Mouse (Mus musculus): ENCODE measurements around the gene Suclg1.
A peak's percentile ranks its signal among the peaks of the same experiment; 100 is the strongest.

Gene Suclg1

GRCm38 (mm10) chr6:73247452-73247851 lies 730 bp upstream of the Suclg1 start:
- ATAC-seq (ENCODE audit: insufficient number of reproducible peaks, low FRiP score, low TSS enrichment): no peak

GRCm38 (mm10) chr6:73249049-73249422 lies 854 bp downstream of the Suclg1 start:
- ATAC-seq (ENCODE audit: insufficient number of reproducible peaks, low FRiP score, low TSS enrichment): no peak

- no peak for ATAC-seq (ENCODE audit: insufficient number of reproducible peaks, low FRiP score, low TSS enrichment)
Observed at GRCm38 (mm10) chr6:73249851-73250250, 1.7 kb downstream of the Suclg1 start.

- ATAC-seq (ENCODE audit: insufficient number of reproducible peaks, low FRiP score, low TSS enrichment): no peak
Observed at GRCm38 (mm10) chr6:73251336-73251735, 3.2 kb downstream of the Suclg1 start.

GRCm38 (mm10) chr6:73252396-73252795 lies 4.2 kb downstream of the Suclg1 start:
- ATAC-seq (ENCODE audit: insufficient number of reproducible peaks, low FRiP score, low TSS enrichment): no peak

GRCm38 (mm10) chr6:73253006-73253405 lies 4.8 kb downstream of the Suclg1 start:
- ATAC-seq (ENCODE audit: insufficient number of reproducible peaks, low FRiP score, low TSS enrichment): no peak

GRCm38 (mm10) chr6:73253584-73253983 lies 5.4 kb downstream of the Suclg1 start:
- no peak for ATAC-seq (ENCODE audit: insufficient number of reproducible peaks, low FRiP score, low TSS enrichment)

- ATAC-seq (ENCODE audit: insufficient number of reproducible peaks, low FRiP score, low TSS enrichment): 0 out of 2 replicates have a peak, but pooled peaks have one; percentile 39
Observed at GRCm38 (mm10) chr6:73254307-73255228, 6.4 kb downstream of the Suclg1 start.

- no peak for ATAC-seq (ENCODE audit: insufficient number of reproducible peaks, low FRiP score, low TSS enrichment)
Observed at GRCm38 (mm10) chr6:73257068-73257467, 8.9 kb downstream of the Suclg1 start.

GRCm38 (mm10) chr6:73260110-73260509 lies 11.9 kb downstream of the Suclg1 start:
- 0 out of 2 replicates have a peak, but pooled peaks have one; percentile 9 for ATAC-seq (ENCODE audit: insufficient number of reproducible peaks, low FRiP score, low TSS enrichment)

- ATAC-seq (ENCODE audit: insufficient number of reproducible peaks, low FRiP score, low TSS enrichment): no peak
Observed at GRCm38 (mm10) chr6:73264801-73265200, 16.6 kb downstream of the Suclg1 start.

GRCm38 (mm10) chr6:73267738-73268311 lies 19.6 kb downstream of the Suclg1 start:
- ATAC-seq (ENCODE audit: insufficient number of reproducible peaks, low FRiP score, low TSS enrichment): no peak

- ATAC-seq (ENCODE audit: insufficient number of reproducible peaks, low FRiP score, low TSS enrichment): peak; percentile 53; the same call in 1 of the 2 replicates
Observed at GRCm38 (mm10) chr6:73269374-73269773, 21.2 kb downstream of the Suclg1 start.

GRCm38 (mm10) chr6:73271546-73272091 lies 23.4 kb downstream of the Suclg1 start:
- ATAC-seq (ENCODE audit: insufficient number of reproducible peaks, low FRiP score, low TSS enrichment): 0 out of 2 replicates have a peak, but pooled peaks have one; percentile 13

GRCm38 (mm10) chr6:73275002-73275401 lies 26.8 kb downstream of the Suclg1 start:
- no peak for ATAC-seq (ENCODE audit: insufficient number of reproducible peaks, low FRiP score, low TSS enrichment)

GRCm38 (mm10) chr6:73279681-73280080 lies 31.5 kb downstream of the Suclg1 start:
- no peak for ATAC-seq (ENCODE audit: insufficient number of reproducible peaks, low FRiP score, low TSS enrichment)

- no peak for ATAC-seq (ENCODE audit: insufficient number of reproducible peaks, low FRiP score, low TSS enrichment)
Observed at GRCm38 (mm10) chr6:73280546-73281115, 32.4 kb downstream of the Suclg1 start.

GRCm38 (mm10) chr6:73286326-73286725 lies 38.1 kb downstream of the Suclg1 start:
- no peak for ATAC-seq (ENCODE audit: insufficient number of reproducible peaks, low FRiP score, low TSS enrichment)

GRCm38 (mm10) chr6:73306837-73307236 lies 58.7 kb downstream of the Suclg1 start:
- ATAC-seq (ENCODE audit: insufficient number of reproducible peaks, low FRiP score, low TSS enrichment): no peak

GRCm38 (mm10) chr6:73308685-73309520 lies 60.7 kb downstream of the Suclg1 start:
- ATAC-seq (ENCODE audit: insufficient number of reproducible peaks, low FRiP score, low TSS enrichment): no peak
